Mouse (Mus musculus) fibroblast of lung, adult 2 months (primary cell): Measurements from ENCODE around the gene Wdr86.

ENCODE experiments used
- DNase-seq: peaks from one replicate; pipeline ENCODE4 v3.0.0-alpha.2; 2011; ENCODE audit warnings: low read depth

Wdr86 gene

DNA sequence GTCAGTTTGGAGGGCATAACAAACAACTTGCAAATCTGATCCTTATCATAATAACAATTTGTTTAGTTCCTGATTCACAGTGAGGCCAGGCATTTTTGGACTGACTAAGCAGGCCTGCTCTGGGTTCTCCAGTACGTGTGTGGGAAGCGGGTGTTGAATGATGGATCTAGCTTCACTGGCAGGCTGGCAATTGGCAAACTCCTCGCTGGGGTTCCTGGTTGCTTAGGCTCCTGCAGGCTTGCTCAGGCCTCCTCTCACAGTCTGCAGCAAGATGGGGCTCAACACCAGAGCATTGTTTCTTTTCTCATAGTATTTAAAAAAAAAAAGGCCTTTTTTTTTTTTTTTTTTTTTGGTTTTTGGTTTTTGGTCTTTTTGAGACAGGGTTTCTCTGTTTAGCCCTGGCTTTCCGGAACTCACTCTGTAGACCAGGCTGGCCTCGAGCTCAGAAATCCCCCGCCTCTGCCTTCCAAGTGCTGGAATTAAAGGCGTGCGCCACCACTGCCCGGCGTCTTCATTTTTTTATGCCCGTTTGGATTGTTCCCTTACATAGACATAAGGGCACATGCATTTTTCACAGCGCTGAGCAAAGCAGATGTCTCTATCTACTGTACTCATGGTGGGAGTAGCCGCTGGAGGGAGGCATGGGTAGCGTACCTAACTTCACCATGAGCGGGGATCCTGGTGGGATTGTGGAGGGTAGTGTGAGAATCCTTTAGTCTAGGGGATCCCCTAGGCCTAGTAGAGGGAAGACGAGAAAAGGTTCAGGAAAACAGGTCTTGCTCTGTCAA is 45.8 kb downstream of the Wdr86 start:
- DNase-seq, result peak; percentile 81

DNA sequence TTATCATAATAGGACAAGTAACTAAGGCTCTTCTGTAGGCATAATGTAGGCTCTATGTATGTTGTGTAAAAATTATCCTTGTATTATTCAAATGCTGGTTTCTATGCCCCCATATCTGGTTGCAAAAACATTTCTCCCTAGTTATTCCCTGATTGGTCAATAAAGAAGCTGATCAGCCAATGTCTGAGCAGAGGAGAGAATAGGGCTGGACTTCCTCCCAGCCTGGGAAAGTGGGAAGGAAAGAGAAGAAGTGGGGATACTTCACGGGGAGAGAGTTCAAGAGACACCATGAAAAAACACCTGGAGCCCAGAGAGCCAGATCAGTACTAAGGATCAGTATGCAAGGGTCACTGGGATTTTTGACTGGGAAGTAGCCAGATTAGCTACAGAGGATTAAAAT is 49.1 kb downstream of the Wdr86 start:
- no peak for DNase-seq

DNA sequence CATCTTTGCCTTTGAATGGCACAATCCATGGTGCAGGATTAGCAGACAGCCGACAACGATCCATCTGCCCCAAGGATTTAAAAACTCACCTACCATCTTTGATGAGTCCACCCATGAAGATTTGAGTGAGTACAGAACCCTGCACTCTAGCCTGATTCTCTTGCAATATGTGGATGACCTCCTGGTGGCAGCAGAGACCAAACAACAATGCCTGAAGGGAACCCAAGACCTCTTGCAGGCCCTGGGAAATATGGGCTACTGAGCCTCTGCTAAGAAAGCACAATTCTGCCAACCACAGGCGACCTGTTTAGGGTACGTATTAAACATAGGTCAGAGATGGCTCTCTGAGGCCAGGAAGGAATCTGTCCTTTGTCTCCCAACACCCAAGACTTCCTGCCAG is 56.3 kb downstream of the Wdr86 start:
- DNase-seq, result peak; percentile 49
